Mouse (Mus musculus) cerebellum, adult 9-10 months (tissue): ENCODE measurements at regions not wholly inside any gene's neighbourhood (a gene's known extent, or its start where the extent isn't known, plus 50 kb on each side); places are given as distances from the start of the nearest gene placed in this dataset.

Source experiments
- DNase-seq: peaks from one replicate; pipeline ENCODE4 v3.0.0; 2022

- no peak for DNase-seq
These were observed 152.3 kb downstream of the Cmpk2 start for GRCm38 (mm10) chr12:26621135-26621932.

GRCm38 (mm10) chr12:26620501-26621134 lies 151.6 kb downstream of the Cmpk2 start:
- no peak for DNase-seq

- no peak for DNase-seq
These were observed 149.0 kb downstream of the Cmpk2 start for GRCm38 (mm10) chr12:26617969-26618368.

- no peak for DNase-seq
These were observed 144.2 kb downstream of the Cmpk2 start for GRCm38 (mm10) chr12:26613086-26613705.

- no peak for DNase-seq
These were observed 141.1 kb downstream of the Cmpk2 start for GRCm38 (mm10) chr12:26610079-26610478.

GRCm38 (mm10) chr12:26598501-26598900 lies 129.5 kb downstream of the Cmpk2 start:
- DNase-seq: no peak

GRCm38 (mm10) chr12:26592125-26592524 lies 123.1 kb downstream of the Cmpk2 start:
- DNase-seq: no peak

- DNase-seq: no peak
These were observed 120.1 kb downstream of the Cmpk2 start for GRCm38 (mm10) chr12:26589091-26589490.

- no peak for DNase-seq
These were observed 108.4 kb downstream of the Cmpk2 start for GRCm38 (mm10) chr12:26577438-26577837.

GRCm38 (mm10) chr12:26571602-26572001 lies 102.6 kb downstream of the Cmpk2 start:
- DNase-seq: no peak

GRCm38 (mm10) chr12:26567435-26567834 lies 98.4 kb downstream of the Cmpk2 start:
- no peak for DNase-seq

GRCm38 (mm10) chr12:26562858-26563257 lies 93.9 kb downstream of the Cmpk2 start:
- no peak for DNase-seq

- no peak for DNase-seq
These were observed 90.6 kb downstream of the Cmpk2 start for GRCm38 (mm10) chr12:26559560-26559959.

GRCm38 (mm10) chr12:26557411-26557810 lies 88.4 kb downstream of the Cmpk2 start:
- DNase-seq: no peak

GRCm38 (mm10) chr12:26551168-26551926 lies 82.3 kb downstream of the Cmpk2 start:
- DNase-seq: no peak

- DNase-seq: no peak
These were observed 78.5 kb downstream of the Cmpk2 start for GRCm38 (mm10) chr12:26547466-26547865.

GRCm38 (mm10) chr12:26546361-26546760 lies 77.4 kb downstream of the Cmpk2 start:
- no peak for DNase-seq

GRCm38 (mm10) chr12:26543463-26543862 lies 74.5 kb downstream of the Cmpk2 start:
- no peak for DNase-seq

- DNase-seq: no peak
These were observed 73.4 kb downstream of the Cmpk2 start for GRCm38 (mm10) chr12:26542451-26542850.

GRCm38 (mm10) chr12:26535261-26535890 lies 66.4 kb downstream of the Cmpk2 start:
- DNase-seq: no peak

- no peak for DNase-seq
These were observed 65.5 kb downstream of the Cmpk2 start for GRCm38 (mm10) chr12:26534229-26535105.
